Mouse (Mus musculus) forebrain, embryonic 12.5 days (tissue): Measurements from ENCODE around the gene Chkb. TPM values are rescaled to one million over a fixed set of nuclear protein-coding genes. Genes with fewer than 3 reads are reported as not detected.

ENCODE experiments used
- ATAC-seq: fragments of 200-750 bp; cut with Nextera tagmentation; 2 replicates; pipeline ENCODE4 v1.8.0; 2017; ENCODE audit warnings: moderate TSS enrichment; ENCODE audit not compliant: low FRiP score
- H3K27ac ChIP-seq: fragments of 300-500 bp; sonication (generic); 2 replicates; pipeline ENCODE4 v1.5.1; 2016; ENCODE audit warnings: mild to moderate bottlenecking
- H3K27me3 ChIP-seq: fragments of 300-500 bp; sonication (generic); 2 replicates; pipeline ENCODE4 v1.6.1; 2016; ENCODE audit warnings: mild to moderate bottlenecking
- H3K36me3 ChIP-seq: fragments of 300-500 bp; sonication (generic); replicated peaks from 2 replicates; pipeline ENCODE4 v1.6.1; 2016; ENCODE audit warnings: mild to moderate bottlenecking
- H3K4me1 ChIP-seq: fragments of 300-500 bp; sonication (generic); 2 replicates; pipeline ENCODE4 v1.6.1; 2016
- H3K4me2 ChIP-seq: fragments of 300-500 bp; sonication (generic); 2 replicates; pipeline ENCODE4 v1.6.1; 2016; ENCODE audit warnings: mild to moderate bottlenecking, moderate library complexity
- H3K4me3 ChIP-seq: fragments of 300-500 bp; sonication (generic); replicated peaks from 2 replicates; pipeline ENCODE4 v1.5.1; 2016; ENCODE audit warnings: mild to moderate bottlenecking
- H3K9ac ChIP-seq: fragments of 300-500 bp; sonication (generic); 2 replicates; pipeline ENCODE4 v1.6.1; 2016; ENCODE audit warnings: mild to moderate bottlenecking
- H3K9me3 ChIP-seq: fragments of 300-500 bp; sonication (generic); 2 replicates; pipeline ENCODE4 v1.6.1; 2016
- WGBS: fragments of 180-500 bp; shearing (Covaris S2); methylation state at CpG from one replicate; pipeline ENCODE4 v1.1.7; 2016; 5-methylcytosine and 5-hydroxymethylcytosine counted together
- polyA plus RNA-seq: library from polyadenylated mRNA; unstranded; fragments of >200 nt; fragmentation: Nextera tagmentation; extraction: Ambion mirVana; gene quantifications from 2 replicates; pipeline ENCODE4 v1.2.1, GENCODE M21; 2016

Gene Chkb
- polyA plus RNA-seq, 1 experiment from 2014 or later = 58.8 TPM

- Histone ChIP-seq H3K27ac (no peak within 1 kb of the TSS), H3K4me2 (no peak within 1 kb of the TSS), H3K4me3 (no peak within 1 kb of the TSS), H3K36me3 (peaks cover 25% of the 10 kb centered on the region), H3K9me3 (no peaks in the 10 kb centered on the region), H3K4me1 (peaks cover 16% of the 10 kb centered on the region), H3K9ac (no peak within 1 kb of the TSS), H3K27me3 (no peaks in the 10 kb centered on the region)
- WGBS = 38% methylated on average over 6 of the region's 6 CpGs
- ATAC-seq = no peak
Observed at GRCm38 (mm10) chr15:89425711-89426121, 4.0 kb downstream of the Chkb start, which contains the start of gene Cpt1b. TSS of gene Cpt1b (minus strand) at chr15:89425863.

- Histone ChIP-seq H3K4me3 (no peak overlapping the region), H3K4me1 (peaks cover 11% of the 10 kb centered on the region), H3K27ac (no peak overlapping the region), H3K4me2 (no peak overlapping the region), H3K36me3 (peaks cover 35% of the 10 kb centered on the region), H3K27me3 (no peaks in the 10 kb centered on the region), H3K9me3 (no peaks in the 10 kb centered on the region), H3K9ac (no peak overlapping the region)
- 85% methylated on average over 8 of the region's 8 CpGs for WGBS
- no peak for ATAC-seq
Observed at GRCm38 (mm10) chr15:89424621-89425020, 5.1 kb downstream of the Chkb start.

GRCm38 (mm10) chr15:89421938-89422337, 7.8 kb downstream of the Chkb start:
- no peaks in the 10 kb centered on the region for H3K4me1 ChIP-seq
- H3K9me3 ChIP-seq = no peaks in the 10 kb centered on the region
- WGBS = 94% methylated on average over 9 of the region's 9 CpGs
- H3K36me3 ChIP-seq = peaks cover 52% of the 10 kb centered on the region
- no peak overlapping the region for H3K27ac ChIP-seq
- H3K4me3 ChIP-seq = no peak overlapping the region
- no peaks in the 10 kb centered on the region for H3K27me3 ChIP-seq
- no peak overlapping the region for H3K4me2 ChIP-seq
- ATAC-seq = no peak
- no peak overlapping the region for H3K9ac ChIP-seq

GRCm38 (mm10) chr15:89415282-89415681, 14.4 kb downstream of the Chkb start:
- H3K9ac ChIP-seq = no peak overlapping the region
- H3K27me3 ChIP-seq = no peaks in the 10 kb centered on the region
- 85% methylated on average over 8 of the region's 8 CpGs for WGBS
- peaks cover 37% of the 10 kb centered on the region for H3K36me3 ChIP-seq
- H3K9me3 ChIP-seq = no peaks in the 10 kb centered on the region
- no peaks in the 10 kb centered on the region for H3K4me1 ChIP-seq
- H3K27ac ChIP-seq = no peak overlapping the region
- no peak overlapping the region for H3K4me3 ChIP-seq
- H3K4me2 ChIP-seq = no peak overlapping the region
- ATAC-seq = no peak

- Histone ChIP-seq H3K4me1 (no peaks in the 10 kb centered on the region), H3K9me3 (peaks cover 11% of the 10 kb centered on the region), H3K36me3 (no peaks in the 10 kb centered on the region)
Observed at GRCm38 (mm10) chr15:89410118-89410517, 19.6 kb downstream of the Chkb start, which contains the start of gene Syce3. TSS of gene Syce3 (minus strand) at chr15:89410503.

GRCm38 (mm10) chr15:89406691-89407090, 23.0 kb downstream of the Chkb start:
- Histone ChIP-seq H3K4me2 (no peak overlapping the region), H3K36me3 (no peaks in the 10 kb centered on the region), H3K27me3 (no peaks in the 10 kb centered on the region), H3K9me3 (peaks cover 11% of the 10 kb centered on the region), H3K27ac (no peak overlapping the region), H3K4me1 (no peaks in the 10 kb centered on the region), H3K9ac (no peak overlapping the region), H3K4me3 (no peak overlapping the region)
- no peak for ATAC-seq

More at GRCm38 (mm10) chr15:89410118-89410517, 19.6 kb downstream of the Chkb start, which contains the start of gene Syce3:
- Histone ChIP-seq H3K4me2 (no peak within 1 kb of the TSS), H3K4me3 (no peak within 1 kb of the TSS), H3K27me3 (no peaks in the 10 kb centered on the region), H3K9ac (no peak within 1 kb of the TSS), H3K27ac (no peak within 1 kb of the TSS)
- no peak for ATAC-seq
- WGBS = 88% methylated on average over 24 of the region's 24 CpGs

- Histone ChIP-seq H3K27me3 (no peaks in the 10 kb centered on the region), H3K27ac (no peak overlapping the region), H3K4me2 (no peak overlapping the region), H3K36me3 (no peaks in the 10 kb centered on the region), H3K4me1 (no peaks in the 10 kb centered on the region), H3K9me3 (peaks cover 9% of the 10 kb centered on the region), H3K4me3 (no peak overlapping the region), H3K9ac (no peak overlapping the region)
- WGBS = 85% methylated on average over 10 of the region's 10 CpGs
- no peak for ATAC-seq
Observed at GRCm38 (mm10) chr15:89404831-89405623, 24.7 kb downstream of the Chkb start.

GRCm38 (mm10) chr15:89402471-89402870, 27.2 kb downstream of the Chkb start:
- no peak overlapping the region for H3K27ac ChIP-seq
- H3K27me3 ChIP-seq = no peaks in the 10 kb centered on the region
- no peak overlapping the region for H3K9ac ChIP-seq
- H3K9me3 ChIP-seq = no peaks in the 10 kb centered on the region
- H3K36me3 ChIP-seq = no peaks in the 10 kb centered on the region
- H3K4me3 ChIP-seq = no peak overlapping the region
- no peak for ATAC-seq
- 88% methylated on average over 1 of the region's 1 CpGs for WGBS
- H3K4me1 ChIP-seq = no peaks in the 10 kb centered on the region
- H3K4me2 ChIP-seq = no peak overlapping the region

- H3K9ac ChIP-seq = no peak overlapping the region
- H3K9me3 ChIP-seq = no peaks in the 10 kb centered on the region
- no peak overlapping the region for H3K4me2 ChIP-seq
- H3K36me3 ChIP-seq = no peaks in the 10 kb centered on the region
- WGBS = 65% methylated on average over 1 of the region's 1 CpGs
- H3K27ac ChIP-seq = no peak overlapping the region
- no peaks in the 10 kb centered on the region for H3K27me3 ChIP-seq
- H3K4me1 ChIP-seq = no peaks in the 10 kb centered on the region
- H3K4me3 ChIP-seq = no peak overlapping the region
- ATAC-seq = no peak
Observed at GRCm38 (mm10) chr15:89399716-89400115, 30.0 kb downstream of the Chkb start.

GRCm38 (mm10) chr15:89398146-89398545, 31.6 kb downstream of the Chkb start:
- WGBS = 67% methylated on average over 2 of the region's 2 CpGs
- no peak for ATAC-seq
- H3K4me3 ChIP-seq = no peak overlapping the region
- H3K4me1 ChIP-seq = no peaks in the 10 kb centered on the region
- no peak overlapping the region for H3K27ac ChIP-seq
- no peak overlapping the region for H3K9ac ChIP-seq
- H3K36me3 ChIP-seq = no peaks in the 10 kb centered on the region
- H3K4me2 ChIP-seq = no peak overlapping the region
- no peaks in the 10 kb centered on the region for H3K9me3 ChIP-seq
- H3K27me3 ChIP-seq = no peaks in the 10 kb centered on the region

GRCm38 (mm10) chr15:89396883-89397282, 32.8 kb downstream of the Chkb start:
- no peak overlapping the region for H3K9ac ChIP-seq
- no peak overlapping the region for H3K4me2 ChIP-seq
- 90% methylated on average over 4 of the region's 4 CpGs for WGBS
- H3K36me3 ChIP-seq = no peaks in the 10 kb centered on the region
- H3K4me1 ChIP-seq = no peaks in the 10 kb centered on the region
- ATAC-seq = no peak
- no peak overlapping the region for H3K27ac ChIP-seq
- no peaks in the 10 kb centered on the region for H3K27me3 ChIP-seq
- H3K9me3 ChIP-seq = no peaks in the 10 kb centered on the region
- H3K4me3 ChIP-seq = no peak overlapping the region

- no peak overlapping the region for H3K9ac ChIP-seq
- no peaks in the 10 kb centered on the region for H3K36me3 ChIP-seq
- H3K4me1 ChIP-seq = no peaks in the 10 kb centered on the region
- H3K9me3 ChIP-seq = no peaks in the 10 kb centered on the region
- H3K4me2 ChIP-seq = no peak overlapping the region
- H3K27me3 ChIP-seq = peaks cover 4% of the 10 kb centered on the region
- H3K27ac ChIP-seq = no peak overlapping the region
- ATAC-seq = no peak
- no peak overlapping the region for H3K4me3 ChIP-seq
- 91% methylated on average over 10 of the region's 10 CpGs for WGBS
Observed at GRCm38 (mm10) chr15:89390081-89390480, 39.6 kb downstream of the Chkb start.

GRCm38 (mm10) chr15:89387127-89387526, 42.6 kb downstream of the Chkb start:
- Histone ChIP-seq H3K27ac (no peak overlapping the region), H3K4me3 (no peak overlapping the region), H3K36me3 (no peaks in the 10 kb centered on the region), H3K27me3 (peaks cover 10% of the 10 kb centered on the region), H3K9me3 (no peaks in the 10 kb centered on the region), H3K9ac (no peak overlapping the region), H3K4me1 (no peaks in the 10 kb centered on the region), H3K4me2 (no peak overlapping the region)
- no peak for ATAC-seq
- WGBS = 52% methylated on average over 12 of the region's 12 CpGs
